Mouse (Mus musculus) G1E (cell line): Measurements from ENCODE around the gene Tmem45b.

Experiments used
- CTCF ChIP-seq: IDR thresholded peaks from 2 replicates; pipeline ENCODE4 v1.5.1; 2012; ENCODE audit warnings: low read depth, low read length, inconsistent platforms, mixed read lengths
- GATA1 ChIP-seq: IDR thresholded peaks from 2 replicates; pipeline ENCODE4 v1.6.1; 2012; ENCODE audit warnings: borderline replicate concordance, low read length, inconsistent platforms, mixed read lengths
- TAL1 ChIP-seq: conservative IDR thresholded peaks from 2 replicates; pipeline ENCODE4 v1.6.1; 2012; ENCODE audit warnings: low read depth, low read length, inconsistent platforms, mixed read lengths

DNA sequence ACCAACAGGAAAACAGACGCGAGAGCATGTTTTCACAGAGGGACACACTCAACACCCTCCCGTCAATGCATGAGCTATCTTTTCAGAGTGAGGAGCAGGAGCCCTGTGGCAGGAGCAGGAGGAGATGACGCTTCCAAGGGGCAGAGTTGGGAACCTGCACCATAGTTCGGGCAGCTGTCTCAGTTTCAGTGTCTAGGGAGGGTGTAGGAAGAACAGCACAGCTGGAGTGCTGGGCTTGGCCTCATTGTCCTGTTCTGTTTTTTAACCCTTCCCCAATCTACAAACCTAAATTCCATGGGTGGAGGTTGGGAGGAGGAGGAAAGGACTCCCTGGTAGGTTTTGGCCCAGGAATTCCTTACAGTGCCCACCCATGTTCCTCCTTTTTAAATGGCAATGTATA lies 25.4 kb downstream of the Tmem45b start:
- TF ChIP-seq CTCF: no peak
- no peak for TF ChIP-seq TAL1
- no peak for TF ChIP-seq GATA1
